Mouse (Mus musculus): ENCODE results near the gene Fbxl16. TPM values are rescaled to one million over a fixed set of nuclear protein-coding genes. Genes with fewer than 3 reads are reported as not detected.

Fbxl16 gene
- polyA plus RNA-seq, 1 experiment from 2014 or later: 43.5 TPM

GRCm38 (mm10) chr17:25865288-25865687, 56.4 kb downstream of the Fbxl16 start:
- no peaks in the 10 kb centered on the region for H3K9me3 ChIP-seq (ENCODE audit: control insufficient read depth, low read length)
- no peak overlapping the region for H3K4me2 ChIP-seq (ENCODE audit: low read length)
- ATAC-seq: no peak
- no peaks in the 10 kb centered on the region for H3K27me3 ChIP-seq (replicated peaks; ENCODE audit: control insufficient read depth, insufficient read depth, low read length)
- H3K36me3 ChIP-seq (ENCODE audit: control insufficient read depth, insufficient read depth): no peaks in the 10 kb centered on the region
- H3K4me3 ChIP-seq (replicated peaks; ENCODE audit: low read length): no peak overlapping the region
- H3K4me1 ChIP-seq (replicated peaks; ENCODE audit: control insufficient read depth, insufficient read depth, low read length): peaks cover 25% of the 10 kb centered on the region
- no peak overlapping the region for H3K9ac ChIP-seq (replicated peaks; ENCODE audit: low read depth, low read length)
- no peak overlapping the region for H3K27ac ChIP-seq (ENCODE audit: low read length)
- 93% methylated on average over 11 of the region's 11 CpGs for WGBS

DNA sequence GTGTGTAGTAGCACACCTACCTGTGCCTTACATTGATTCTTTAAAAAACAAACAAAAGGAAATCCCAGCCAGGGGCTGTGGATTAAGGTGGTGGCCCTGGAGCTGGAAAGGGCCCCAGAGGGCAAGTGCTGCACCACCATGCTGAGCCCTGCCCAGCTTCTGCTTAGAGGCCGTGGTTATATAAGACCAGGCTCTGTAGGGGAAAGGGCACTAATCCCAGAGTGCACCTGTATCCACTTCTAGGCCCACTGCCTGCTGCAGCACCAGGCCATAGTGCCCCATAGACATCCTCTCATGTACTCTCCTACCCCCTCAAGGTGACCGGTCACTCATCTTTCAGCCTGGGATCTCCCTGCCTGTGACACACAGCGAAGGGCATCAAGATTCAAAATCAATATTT, 57.3 kb downstream of the Fbxl16 start:
- no peaks in the 10 kb centered on the region for H3K36me3 ChIP-seq (ENCODE audit: control insufficient read depth, insufficient read depth)
- H3K4me1 ChIP-seq (replicated peaks; ENCODE audit: control insufficient read depth, insufficient read depth, low read length): peaks cover 17% of the 10 kb centered on the region
- no peak for ATAC-seq
- no peak overlapping the region for H3K4me3 ChIP-seq (replicated peaks; ENCODE audit: low read length)
- H3K9ac ChIP-seq (replicated peaks; ENCODE audit: low read depth, low read length): no peak overlapping the region
- H3K27ac ChIP-seq (ENCODE audit: low read length): no peak overlapping the region
- WGBS: 88% methylated on average over 3 of the region's 3 CpGs
- H3K27me3 ChIP-seq (replicated peaks; ENCODE audit: control insufficient read depth, insufficient read depth, low read length): no peaks in the 10 kb centered on the region
- H3K9me3 ChIP-seq (ENCODE audit: control insufficient read depth, low read length): no peaks in the 10 kb centered on the region
- H3K4me2 ChIP-seq (ENCODE audit: low read length): no peak overlapping the region

GRCm38 (mm10) chr17:25867509-25867835, 58.6 kb downstream of the Fbxl16 start:
- Histone ChIP-seq H3K4me3 (replicated peaks; ENCODE audit: low read length) (peak overlapping the region; percentile 71), H3K9me3 (ENCODE audit: control insufficient read depth, low read length) (no peaks in the 10 kb centered on the region), H3K4me2 (ENCODE audit: low read length) (peak overlapping the region; percentile 98), H3K27me3 (replicated peaks; ENCODE audit: control insufficient read depth, insufficient read depth, low read length) (no peaks in the 10 kb centered on the region), H3K9ac (replicated peaks; ENCODE audit: low read depth, low read length) (peak overlapping the region; percentile 68; the same call in 1 of the 2 replicates), H3K4me1 (replicated peaks; ENCODE audit: control insufficient read depth, insufficient read depth, low read length) (peaks cover 11% of the 10 kb centered on the region), H3K27ac (ENCODE audit: low read length) (no peak overlapping the region), H3K36me3 (ENCODE audit: control insufficient read depth, insufficient read depth) (no peaks in the 10 kb centered on the region)
- WGBS: 13% methylated on average over 7 of the region's 7 CpGs
- no peak for ATAC-seq

DNA sequence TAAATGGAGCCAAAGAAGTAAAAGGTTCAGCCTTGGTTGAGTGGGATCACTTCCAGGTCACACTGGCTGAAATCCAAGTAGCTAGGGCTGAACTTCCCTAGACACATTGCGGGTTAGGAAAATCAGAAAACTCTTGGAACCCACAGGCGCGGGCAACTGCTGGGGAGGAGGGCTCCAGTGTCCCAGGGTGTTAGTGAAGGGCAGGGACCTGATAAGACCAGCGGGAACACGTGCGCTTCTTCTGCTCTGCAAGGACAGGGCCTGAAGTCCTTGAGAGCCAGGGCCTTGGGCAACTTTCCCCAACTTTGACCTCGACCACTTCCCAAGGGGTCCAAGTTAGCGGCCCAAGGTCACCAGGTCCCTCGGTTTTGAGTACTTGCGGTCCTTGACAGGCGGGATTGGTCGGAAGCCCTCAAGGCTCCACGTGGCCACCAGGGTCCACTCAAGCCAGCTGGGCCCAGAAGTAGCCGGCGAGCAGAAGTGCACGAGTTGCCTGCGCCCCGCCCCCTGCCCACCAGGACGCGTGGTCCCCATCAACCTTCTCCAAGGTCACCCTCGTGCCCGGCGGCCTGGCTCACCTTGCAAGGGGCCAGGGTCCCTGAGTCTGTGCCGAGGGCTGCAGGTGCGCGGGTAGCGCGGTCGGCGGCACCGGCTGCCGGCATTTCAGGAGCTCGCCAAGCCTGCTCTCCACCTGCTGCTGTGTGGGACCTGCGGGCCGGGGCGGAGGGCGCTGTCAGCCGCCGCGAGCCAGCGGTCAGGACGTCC, 59.1 kb downstream of the Fbxl16 start:
- H3K4me2 ChIP-seq (ENCODE audit: low read length): peak overlapping the region; percentile 98
- H3K4me1 ChIP-seq (replicated peaks; ENCODE audit: control insufficient read depth, insufficient read depth, low read length): peaks cover 11% of the 10 kb centered on the region
- H3K27me3 ChIP-seq (replicated peaks; ENCODE audit: control insufficient read depth, insufficient read depth, low read length): no peaks in the 10 kb centered on the region
- no peaks in the 10 kb centered on the region for H3K36me3 ChIP-seq (ENCODE audit: control insufficient read depth, insufficient read depth)
- H3K27ac ChIP-seq (ENCODE audit: low read length): 0 out of 2 replicates have a peak overlapping the region, but pooled peaks have one; percentile 8
- peak; percentile 49 for ATAC-seq
- H3K9me3 ChIP-seq (ENCODE audit: control insufficient read depth, low read length): no peaks in the 10 kb centered on the region
- H3K9ac ChIP-seq (replicated peaks; ENCODE audit: low read depth, low read length): peak overlapping the region; percentile 68
- H3K4me3 ChIP-seq (replicated peaks; ENCODE audit: low read length): peak overlapping the region; percentile 71
- 1% methylated on average over 42 of the region's 42 CpGs for WGBS

DNA sequence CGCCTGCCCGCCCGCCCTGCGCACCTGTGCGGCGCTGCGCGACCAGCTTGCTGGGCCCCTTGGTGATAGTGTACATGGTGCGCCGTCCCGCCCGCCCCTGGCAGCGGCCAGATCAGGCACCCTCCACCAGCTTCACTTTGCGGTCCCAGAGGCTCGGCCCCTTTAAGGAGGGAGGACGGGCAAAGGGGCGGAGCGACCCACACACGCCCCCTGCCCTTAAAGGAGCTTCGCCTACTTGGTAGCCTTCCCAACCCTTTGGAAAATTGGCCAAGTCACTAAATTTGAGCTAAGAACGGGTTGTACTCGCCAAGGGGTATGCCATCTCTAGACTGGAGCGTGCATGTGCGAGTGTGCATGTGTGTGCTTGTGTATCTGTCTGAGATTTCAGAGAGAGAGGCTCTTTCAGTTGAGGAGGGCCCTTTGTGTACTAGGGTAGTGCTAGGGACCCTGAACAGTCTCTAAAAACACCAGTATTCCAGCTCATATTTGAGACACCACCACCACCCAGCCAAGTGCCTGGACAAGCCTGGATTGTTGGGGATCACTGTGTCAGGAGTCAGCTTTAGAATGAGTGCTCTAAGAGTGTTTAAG, 59.8 kb downstream of the Fbxl16 start, which contains the start of gene Mcrip2:
TSS of gene Mcrip2 (minus strand) at position 164 of the 591 bp plus-strand sequence.
- peak; percentile 91 for ATAC-seq
- peak within 1 kb of the TSS; percentile 68 for H3K9ac ChIP-seq (replicated peaks; ENCODE audit: low read depth, low read length)

DNA sequence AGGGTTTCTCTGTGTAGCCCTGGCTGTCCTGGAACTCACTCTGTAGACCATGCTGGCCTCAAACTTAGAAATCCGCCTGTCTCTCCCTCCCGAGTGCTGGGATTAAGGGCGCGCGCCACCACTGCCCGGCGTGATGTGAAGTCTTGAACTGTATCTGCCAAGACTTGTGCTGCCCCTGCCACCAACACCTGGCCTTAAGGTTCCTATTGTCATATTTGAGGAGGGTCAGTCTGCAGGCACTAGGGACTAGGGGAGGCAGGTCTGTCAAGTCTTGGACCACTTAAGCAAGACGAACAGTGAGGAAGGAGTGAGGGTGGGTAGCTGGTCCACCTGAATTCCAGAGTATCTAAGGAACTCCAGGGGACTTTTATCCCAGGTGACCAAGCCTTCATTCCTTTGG, 60.6 kb downstream of the Fbxl16 start:
- WGBS: 88% methylated on average over 8 of the region's 8 CpGs
- Histone ChIP-seq H3K4me3 (replicated peaks; ENCODE audit: low read length) (no peak overlapping the region), H3K9ac (replicated peaks; ENCODE audit: low read depth, low read length) (no peak overlapping the region), H3K4me2 (ENCODE audit: low read length) (no peak overlapping the region), H3K9me3 (ENCODE audit: control insufficient read depth, low read length) (no peaks in the 10 kb centered on the region), H3K27ac (ENCODE audit: low read length) (no peak overlapping the region), H3K27me3 (replicated peaks; ENCODE audit: control insufficient read depth, insufficient read depth, low read length) (no peaks in the 10 kb centered on the region), H3K36me3 (ENCODE audit: control insufficient read depth, insufficient read depth) (no peaks in the 10 kb centered on the region), H3K4me1 (replicated peaks; ENCODE audit: control insufficient read depth, insufficient read depth, low read length) (peaks cover 18% of the 10 kb centered on the region)
- no peak for ATAC-seq

More for the DNA sequence above, 59.8 kb downstream of the Fbxl16 start, which contains the start of gene Mcrip2:
- Histone ChIP-seq H3K9me3 (ENCODE audit: control insufficient read depth, low read length) (no peaks in the 10 kb centered on the region), H3K4me1 (replicated peaks; ENCODE audit: control insufficient read depth, insufficient read depth, low read length) (peaks cover 11% of the 10 kb centered on the region), H3K27me3 (replicated peaks; ENCODE audit: control insufficient read depth, insufficient read depth, low read length) (no peaks in the 10 kb centered on the region), H3K4me3 (replicated peaks; ENCODE audit: low read length) (peak within 1 kb of the TSS; percentile 71), H3K36me3 (ENCODE audit: control insufficient read depth, insufficient read depth) (no peaks in the 10 kb centered on the region), H3K4me2 (ENCODE audit: low read length) (peak within 1 kb of the TSS; percentile 98), H3K27ac (ENCODE audit: low read length) (peak within 1 kb of the TSS; percentile 54; the same call in 1 of the 2 replicates)
- under 1% methylated on average over 24 of the region's 24 CpGs for WGBS

DNA sequence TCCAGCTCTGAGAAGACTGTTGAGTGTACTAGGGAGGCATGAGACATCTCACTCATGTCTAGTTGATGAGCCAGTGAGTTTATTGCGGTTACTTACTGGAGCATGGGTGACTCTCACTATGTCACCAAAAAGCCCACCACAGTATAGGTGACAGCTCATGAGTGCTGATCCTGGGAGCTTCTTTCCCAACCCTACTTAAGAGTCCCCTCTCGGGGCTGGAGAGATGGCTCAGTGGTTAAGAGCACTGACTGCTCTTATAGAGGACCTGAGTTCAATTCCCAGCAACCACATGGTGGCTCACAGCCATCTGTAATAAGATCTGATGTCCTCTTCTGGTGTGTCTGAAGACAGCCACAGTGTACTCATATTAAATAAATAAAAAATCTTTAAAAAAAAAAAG, 61.1 kb downstream of the Fbxl16 start:
- no peak for ATAC-seq
- H3K27ac ChIP-seq (ENCODE audit: low read length): no peak overlapping the region
- no peak overlapping the region for H3K4me3 ChIP-seq (replicated peaks; ENCODE audit: low read length)
- no peaks in the 10 kb centered on the region for H3K36me3 ChIP-seq (ENCODE audit: control insufficient read depth, insufficient read depth)
- peaks cover 18% of the 10 kb centered on the region for H3K4me1 ChIP-seq (replicated peaks; ENCODE audit: control insufficient read depth, insufficient read depth, low read length)
- no peaks in the 10 kb centered on the region for H3K27me3 ChIP-seq (replicated peaks; ENCODE audit: control insufficient read depth, insufficient read depth, low read length)
- WGBS: 89% methylated on average over 2 of the region's 2 CpGs
- H3K9me3 ChIP-seq (ENCODE audit: control insufficient read depth, low read length): no peaks in the 10 kb centered on the region
- H3K9ac ChIP-seq (replicated peaks; ENCODE audit: low read depth, low read length): no peak overlapping the region
- no peak overlapping the region for H3K4me2 ChIP-seq (ENCODE audit: low read length)

Small RNA genes within 50 kb of the gene (microRNA-seq; reads per million reads assigned to microRNA genes)
- not detected for gene Mir3082
- not detected for gene Mir6966

Other genes with a start within 250 kb of the Fbxl16 start
- 26.1 and 26.8 TPM in 2 replicates for gene Sox8, start 238.4 kb upstream of the Fbxl16 start, polyA plus RNA-seq (2015; fragmentation: Nextera tagmentation; extraction: Ambion mirVana)
- 18.3 and 19.4 TPM in 2 replicates for gene Lmf1, start 230.0 kb upstream of the Fbxl16 start, polyA plus RNA-seq (2015; fragmentation: Nextera tagmentation; extraction: Ambion mirVana)
- 2.2 and 3.3 TPM in 2 replicates for gene Gng13, start 91.9 kb upstream of the Fbxl16 start, polyA plus RNA-seq (2015; fragmentation: Nextera tagmentation; extraction: Ambion mirVana)
- gene Chtf18, start 81.7 kb upstream of the Fbxl16 start, polyA plus RNA-seq (2015; fragmentation: Nextera tagmentation; extraction: Ambion mirVana): 12.7 and 13.2 TPM in 2 replicates
- 28.1 and 29.1 TPM in 2 replicates for gene Rpusd1, start 81.4 kb upstream of the Fbxl16 start, polyA plus RNA-seq (2015; fragmentation: Nextera tagmentation; extraction: Ambion mirVana)
- 0.17 TPM in 1 of 2 replicates, not detected in the other for gene Mslnl, start 73.0 kb upstream of the Fbxl16 start, polyA plus RNA-seq (2015; fragmentation: Nextera tagmentation; extraction: Ambion mirVana)
- gene Msln, start 54.7 kb upstream of the Fbxl16 start, polyA plus RNA-seq (2015; fragmentation: Nextera tagmentation; extraction: Ambion mirVana): 0.27 and 0.85 TPM in 2 replicates
- gene Narfl, start 35.3 kb upstream of the Fbxl16 start, polyA plus RNA-seq (2015; fragmentation: Nextera tagmentation; extraction: Ambion mirVana): 33.1 and 34.9 TPM in 2 replicates
- gene Haghl, start 23.4 kb upstream of the Fbxl16 start, polyA plus RNA-seq (2015; fragmentation: Nextera tagmentation; extraction: Ambion mirVana): 101 and 135 TPM in 2 replicates
- gene Ccdc78, start 22.5 kb upstream of the Fbxl16 start, polyA plus RNA-seq (2015; fragmentation: Nextera tagmentation; extraction: Ambion mirVana): 0.13 and 0.15 TPM in 2 replicates
- gene Fam173a, start 16.2 kb upstream of the Fbxl16 start, polyA plus RNA-seq (2015; fragmentation: Nextera tagmentation; extraction: Ambion mirVana): 70.7 and 76.5 TPM in 2 replicates
- gene AC134908.4, start 13.4 kb upstream of the Fbxl16 start, polyA plus RNA-seq (2015; fragmentation: Nextera tagmentation; extraction: Ambion mirVana): 0.60 and 0.71 TPM in 2 replicates
- gene Metrn, start 11.9 kb upstream of the Fbxl16 start, polyA plus RNA-seq (2015; fragmentation: Nextera tagmentation; extraction: Ambion mirVana): 26.8 and 34.0 TPM in 2 replicates
- gene Wdr24, start 14.5 kb downstream of the Fbxl16 start, polyA plus RNA-seq (2015; fragmentation: Nextera tagmentation; extraction: Ambion mirVana): 36.5 and 37.3 TPM in 2 replicates
- gene Jmjd8, start 19.8 kb downstream of the Fbxl16 start, polyA plus RNA-seq (2015; fragmentation: Nextera tagmentation; extraction: Ambion mirVana): 68.2 and 73.9 TPM in 2 replicates
- 301 and 335 TPM in 2 replicates for gene Stub1, start 24.3 kb downstream of the Fbxl16 start, polyA plus RNA-seq (2015; fragmentation: Nextera tagmentation; extraction: Ambion mirVana)
- 30.7 and 42.2 TPM in 2 replicates for gene Rhbdl1, start 28.2 kb downstream of the Fbxl16 start, polyA plus RNA-seq (2015; fragmentation: Nextera tagmentation; extraction: Ambion mirVana)
- 10.7 and 14.2 TPM in 2 replicates for gene Gm20683, start 32.7 kb downstream of the Fbxl16 start, polyA plus RNA-seq (2015; fragmentation: Nextera tagmentation; extraction: Ambion mirVana)
- 15.8 and 20.3 TPM in 2 replicates for gene Rhot2, start 35.8 kb downstream of the Fbxl16 start, polyA plus RNA-seq (2015; fragmentation: Nextera tagmentation; extraction: Ambion mirVana)
- 17.7 and 24.8 TPM in 2 replicates for gene Wdr90, start 52.4 kb downstream of the Fbxl16 start, polyA plus RNA-seq (2015; fragmentation: Nextera tagmentation; extraction: Ambion mirVana)
- gene Mcrip2, start 59.7 kb downstream of the Fbxl16 start, polyA plus RNA-seq (2015; fragmentation: Nextera tagmentation; extraction: Ambion mirVana): 12.1 and 17.3 TPM in 2 replicates
- gene Mettl26, start 66.0 kb downstream of the Fbxl16 start, polyA plus RNA-seq (2015; fragmentation: Nextera tagmentation; extraction: Ambion mirVana): 48.9 and 59.7 TPM in 2 replicates
- 0.25 and 0.52 TPM in 2 replicates for gene Wfikkn1, start 71.8 kb downstream of the Fbxl16 start, polyA plus RNA-seq (2015; fragmentation: Nextera tagmentation; extraction: Ambion mirVana)
- 56.6 and 59.2 TPM in 2 replicates for gene Rab40c, start 110.6 kb downstream of the Fbxl16 start, polyA plus RNA-seq (2015; fragmentation: Nextera tagmentation; extraction: Ambion mirVana)
- 56.3 and 61.2 TPM in 2 replicates for gene Pigq, start 135.9 kb downstream of the Fbxl16 start, polyA plus RNA-seq (2015; fragmentation: Nextera tagmentation; extraction: Ambion mirVana)
- gene Nhlrc4, start 135.9 kb downstream of the Fbxl16 start, polyA plus RNA-seq (2015; fragmentation: Nextera tagmentation; extraction: Ambion mirVana): not detected in 2 replicates
- 0.21 TPM in 1 of 2 replicates, not detected in the other for gene A930017K11Rik, start 143.5 kb downstream of the Fbxl16 start, polyA plus RNA-seq (2015; fragmentation: Nextera tagmentation; extraction: Ambion mirVana)
- gene Capn15, start 176.7 kb downstream of the Fbxl16 start, polyA plus RNA-seq (2015; fragmentation: Nextera tagmentation; extraction: Ambion mirVana): 16.5 and 23.3 TPM in 2 replicates